Mouse (Mus musculus) embryonic facial prominence, embryonic 11.5 days (tissue): ENCODE results near the gene Npy5r. TPM values are rescaled to one million over a fixed set of nuclear protein-coding genes. Genes with fewer than 3 reads are reported as not detected.

Experiments used
- ATAC-seq: fragments of 200-750 bp; cut with Nextera tagmentation; replicated peaks from 2 replicates; pipeline ENCODE4 v1.8.0; 2017; ENCODE audit warnings: low read depth; ENCODE audit not compliant: insufficient number of reproducible peaks, low FRiP score, low TSS enrichment
- DNase-seq: peaks from one replicate; pipeline ENCODE4 v3.0.0-alpha.2; 2015; ENCODE audit warnings: low spot score
- H3K27ac ChIP-seq: fragments of 300-500 bp; sonication (generic); replicated peaks from 2 replicates; pipeline ENCODE4 v1.5.1; 2014; ENCODE audit warnings: mild to moderate bottlenecking, low read depth, low read length, control low read depth
- H3K27me3 ChIP-seq: fragments of 300-500 bp; sonication (generic); 2 replicates; pipeline ENCODE4 v1.6.1; 2014; ENCODE audit warnings: mild to moderate bottlenecking, low read length, moderate library complexity, mixed read lengths; ENCODE audit not compliant: control insufficient read depth, insufficient read depth
- H3K36me3 ChIP-seq: fragments of 300-500 bp; sonication (generic); replicated peaks from 2 replicates; pipeline ENCODE4 v1.6.1; 2014; ENCODE audit warnings: low read depth, mild to moderate bottlenecking, low read length, moderate library complexity, mixed read lengths; ENCODE audit not compliant: control insufficient read depth, insufficient read depth
- H3K4me1 ChIP-seq: fragments of 300-500 bp; sonication (generic); 2 replicates; pipeline ENCODE4 v1.6.1; 2014; ENCODE audit warnings: low read length, mixed read lengths; ENCODE audit not compliant: control insufficient read depth, insufficient read depth
- H3K4me2 ChIP-seq: fragments of 300-500 bp; sonication (generic); 2 replicates; pipeline ENCODE4 v1.6.1; 2014; ENCODE audit warnings: low read depth, mild to moderate bottlenecking, control low read depth, low read length, moderate library complexity
- H3K4me3 ChIP-seq: fragments of 300-500 bp; sonication (generic); 2 replicates; pipeline ENCODE4 v1.5.1; 2014; ENCODE audit warnings: low read depth, low read length, control low read depth
- H3K9ac ChIP-seq: fragments of 300-500 bp; sonication (generic); replicated peaks from 2 replicates; pipeline ENCODE4 v1.6.1; 2014; ENCODE audit warnings: mild to moderate bottlenecking, control low read depth, low read length
- H3K9me3 ChIP-seq: fragments of 300-500 bp; sonication (generic); replicated peaks from 2 replicates; pipeline ENCODE4 v1.6.1; 2016; ENCODE audit warnings: mild to moderate bottlenecking, low read length, inconsistent platforms, mixed read lengths; ENCODE audit not compliant: control insufficient read depth
- WGBS: fragments of 180-500 bp; shearing (Covaris S2); extraction: QIAGEN DNeasy Blood & Tissue Kit; methylation state at CpG from one replicate; pipeline ENCODE4 v1.1.7; 2014; 5-methylcytosine and 5-hydroxymethylcytosine counted together
- polyA plus RNA-seq: library from polyadenylated mRNA; unstranded; fragments of >200 nt; fragmentation: Nextera tagmentation; extraction: Ambion mirVana; gene quantifications from 2 replicates; pipeline ENCODE4 v1.2.1, GENCODE M21; 2014

Gene Npy5r
- polyA plus RNA-seq, 1 experiment from 2014 or later, result not detected

GRCm38 (mm10) chr8:66696970-66697843 lies 9.3 kb upstream of the Npy5r start, which contains the start of gene Npy1r:
Gene Npy1r, plus strand, starts transcription at chr8:66697192.
- no peaks in the 10 kb centered on the region for H3K4me1 ChIP-seq
- H3K36me3 ChIP-seq, result no peaks in the 10 kb centered on the region
- DNase-seq, result peak; percentile 75
- 0 out of 2 replicates have a peak, but pooled peaks have one; percentile 63 for ATAC-seq
- WGBS, result 1% methylated on average over 30 of the region's 30 CpGs
- H3K4me2 ChIP-seq, result peak within 1 kb of the TSS; percentile 49
- no peaks in the 10 kb centered on the region for H3K9me3 ChIP-seq
- H3K9ac ChIP-seq, result peak within 1 kb of the TSS; percentile 19; the same call in 1 of the 2 replicates
- H3K27ac ChIP-seq, result no peak within 1 kb of the TSS
- H3K4me3 ChIP-seq, result peak within 1 kb of the TSS; percentile 24
- H3K27me3 ChIP-seq, result peaks cover 3% of the 10 kb centered on the region; the same call in 1 of the 2 replicates

GRCm38 (mm10) chr8:66690402-66690801 lies 2.5 kb upstream of the Npy5r start:
- 78% methylated on average over 5 of the region's 5 CpGs for WGBS
- no peak for ATAC-seq
- Histone ChIP-seq H3K4me3 (no peak overlapping the region), H3K36me3 (no peaks in the 10 kb centered on the region), H3K4me1 (no peaks in the 10 kb centered on the region; the same call in 1 of the 2 replicates), H3K27me3 (peaks cover 7% of the 10 kb centered on the region; the same call in 1 of the 2 replicates), H3K9ac (no peak overlapping the region), H3K4me2 (no peak overlapping the region), H3K27ac (no peak overlapping the region), H3K9me3 (no peaks in the 10 kb centered on the region)
- no peak for DNase-seq

DNA sequence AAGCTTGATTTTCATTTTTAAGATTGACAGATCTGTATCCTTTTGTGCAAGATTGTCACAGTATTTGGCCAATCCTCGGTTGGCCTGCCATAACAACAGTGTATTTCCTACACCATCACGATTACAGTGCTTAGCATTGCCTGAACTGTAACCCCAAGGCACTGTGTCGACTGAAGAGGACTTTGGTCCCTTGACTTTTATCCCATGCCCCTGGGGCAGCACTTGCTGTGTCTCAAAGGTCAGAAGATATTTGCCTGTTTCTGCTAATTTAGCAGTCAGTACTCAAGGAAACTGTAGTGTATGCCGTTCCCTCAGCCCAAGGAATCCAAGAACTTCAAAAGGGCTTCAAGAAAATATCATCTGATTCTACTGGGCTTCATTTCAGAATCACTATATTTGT lies 871 bp upstream of the Npy5r start:
- Histone ChIP-seq H3K27me3 (peaks cover 7% of the 10 kb centered on the region; the same call in 1 of the 2 replicates), H3K9ac (no peak overlapping the region), H3K9me3 (no peaks in the 10 kb centered on the region), H3K27ac (no peak overlapping the region), H3K4me1 (no peaks in the 10 kb centered on the region; the same call in 1 of the 2 replicates), H3K4me3 (no peak overlapping the region), H3K36me3 (no peaks in the 10 kb centered on the region), H3K4me2 (no peak overlapping the region)
- WGBS, result 43% methylated on average over 4 of the region's 4 CpGs
- DNase-seq (no peak), ATAC-seq (no peak)

DNA sequence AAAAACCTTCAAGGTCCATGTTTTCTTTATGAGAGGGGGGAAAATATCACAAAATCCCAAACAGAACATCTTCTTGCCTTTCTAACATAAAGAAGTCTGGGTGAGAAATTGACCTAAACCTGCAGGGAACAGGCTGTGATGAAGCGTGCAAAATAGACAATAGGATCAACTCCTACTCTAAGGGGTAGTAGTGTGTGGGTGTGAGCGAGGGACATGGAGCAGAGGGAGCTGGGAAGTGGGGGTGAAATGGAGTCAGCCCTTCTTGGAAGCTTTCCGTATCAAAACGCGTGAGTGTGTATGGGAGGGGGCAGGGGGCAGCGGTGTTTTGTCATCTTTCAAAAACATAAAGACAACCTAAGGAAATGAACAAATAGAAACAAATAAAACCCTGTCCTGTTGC lies 467 bp upstream of the Npy5r start:
- Histone ChIP-seq H3K9ac (no peak overlapping the region; the same call in 1 of the 2 replicates), H3K27me3 (peaks cover 7% of the 10 kb centered on the region; the same call in 1 of the 2 replicates), H3K27ac (no peak overlapping the region), H3K4me1 (no peaks in the 10 kb centered on the region; the same call in 1 of the 2 replicates), H3K36me3 (no peaks in the 10 kb centered on the region), H3K4me3 (no peak overlapping the region; the same call in 1 of the 2 replicates), H3K4me2 (peak overlapping the region; percentile 86), H3K9me3 (no peaks in the 10 kb centered on the region)
- WGBS, result 40% methylated on average over 6 of the region's 6 CpGs
- DNase-seq (no peak), ATAC-seq (0 out of 2 replicates have a peak, but pooled peaks have one; percentile 44)

DNA sequence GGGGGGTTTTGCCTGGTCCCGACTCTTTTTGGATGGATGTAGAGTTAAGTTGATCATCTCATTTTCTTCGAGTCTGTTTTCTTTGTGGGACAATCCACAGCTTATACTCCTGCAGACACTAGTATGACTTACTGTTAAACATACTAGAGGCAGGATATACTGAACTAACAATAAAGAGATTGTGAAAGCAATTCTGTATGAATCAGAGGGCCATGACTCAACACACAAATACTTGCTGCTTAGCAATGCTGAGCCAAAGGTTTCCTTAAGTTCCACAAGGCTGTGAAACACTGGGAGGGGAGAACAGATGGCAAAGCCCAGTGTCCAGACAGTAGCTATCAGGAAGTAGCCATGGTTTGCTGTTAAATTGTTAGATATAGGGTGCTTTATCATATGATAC lies 6.7 kb downstream of the Npy5r start:
- no peak overlapping the region for H3K4me3 ChIP-seq
- no peaks in the 10 kb centered on the region for H3K27me3 ChIP-seq
- no peaks in the 10 kb centered on the region for H3K4me1 ChIP-seq
- ATAC-seq (no peak), DNase-seq (no peak)
- H3K36me3 ChIP-seq, result no peaks in the 10 kb centered on the region
- H3K27ac ChIP-seq, result no peak overlapping the region
- H3K9me3 ChIP-seq, result no peaks in the 10 kb centered on the region
- 87% methylated on average over 2 of the region's 2 CpGs for WGBS
- H3K4me2 ChIP-seq, result no peak overlapping the region
- H3K9ac ChIP-seq, result no peak overlapping the region

DNA sequence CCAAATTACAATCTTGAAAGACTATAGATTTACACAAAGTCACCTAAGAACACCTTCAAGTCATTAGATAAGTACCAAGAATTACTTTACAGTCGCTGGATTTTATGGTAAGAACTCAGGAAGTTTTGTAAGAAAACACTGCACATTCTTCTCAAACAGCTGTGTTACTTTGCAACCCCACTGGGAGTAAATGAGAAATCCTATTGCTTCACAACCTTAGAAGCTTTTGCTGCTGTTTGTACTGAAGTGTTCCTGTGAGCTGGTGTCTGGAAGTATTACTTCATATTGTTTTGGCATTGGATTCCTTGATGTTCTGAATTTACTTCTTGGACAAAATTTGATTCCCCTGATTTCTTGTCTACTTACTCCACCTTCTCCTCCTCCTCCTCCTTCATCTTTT lies 57.2 kb downstream of the Npy5r start:
- Histone ChIP-seq H3K4me3 (no peak overlapping the region), H3K27ac (no peak overlapping the region), H3K9ac (no peak overlapping the region), H3K4me2 (no peak overlapping the region), H3K9me3 (no peaks in the 10 kb centered on the region), H3K27me3 (no peaks in the 10 kb centered on the region), H3K4me1 (no peaks in the 10 kb centered on the region), H3K36me3 (no peaks in the 10 kb centered on the region)
- DNase-seq (no peak), ATAC-seq (no peak)
- 58% methylated on average over 1 of the region's 1 CpGs for WGBS

Other genes with a start within 250 kb of the Npy5r start
- gene Tma16, start 201.6 kb downstream of the Npy5r start, polyA plus RNA-seq, result 16.3 and 17.3 TPM in 2 replicates
- not detected in 2 replicates for gene Tktl2, start 176.4 kb downstream of the Npy5r start, polyA plus RNA-seq
- 0.77 and 1.8 TPM in 2 replicates for gene Npy1r, start 9.1 kb upstream of the Npy5r start, polyA plus RNA-seq
- 4.3 and 5.6 TPM in 2 replicates for gene Naf1, start 172.1 kb upstream of the Npy5r start, polyA plus RNA-seq